Mouse (Mus musculus) Muller cell, postnatal 12 days (primary cell): ENCODE results near the gene Gp5.
A peak's percentile ranks its signal among the peaks of the same experiment; 100 is the strongest.
"Not testable (repeated sequence)": the region's sequence is repeated elsewhere in the genome, so short reads cannot be mapped to it uniquely, and the experiment has no call there.

Experiments used
- DNase-seq: peaks from one replicate; pipeline ENCODE4 v3.0.0-alpha.2; 2015; ENCODE audit errors: inconsistent ontology term

Gp5 gene

GRCm38 (mm10) chr16:30310647-30311046, at the start of gene Gp5:
Gp5 (minus strand) TSS chr16:30310779.
- DNase-seq: no peak

- DNase-seq: not testable (repeated sequence)
Observed at GRCm38 (mm10) chr16:30353489-30353888, 42.9 kb upstream of the Gp5 start.

GRCm38 (mm10) chr16:30314236-30314635, 3.7 kb upstream of the Gp5 start:
- DNase-seq: peak; percentile 17

- no peak for DNase-seq
Observed at GRCm38 (mm10) chr16:30310171-30310515, 436 bp downstream of the Gp5 start.

GRCm38 (mm10) chr16:30309395-30310170, 996 bp downstream of the Gp5 start:
- DNase-seq: peak; percentile 17

GRCm38 (mm10) chr16:30308616-30309394, 1.8 kb downstream of the Gp5 start:
- peak; percentile 54 for DNase-seq

- DNase-seq: no peak
Observed at GRCm38 (mm10) chr16:30307961-30308615, 2.5 kb downstream of the Gp5 start.

GRCm38 (mm10) chr16:30307306-30307705, 3.3 kb downstream of the Gp5 start:
- DNase-seq: no peak

GRCm38 (mm10) chr16:30306102-30306501, 4.5 kb downstream of the Gp5 start:
- no peak for DNase-seq

- no peak for DNase-seq
Observed at GRCm38 (mm10) chr16:30304236-30304635, 6.3 kb downstream of the Gp5 start.

- no peak for DNase-seq
Observed at GRCm38 (mm10) chr16:30303411-30303810, 7.2 kb downstream of the Gp5 start.

- no peak for DNase-seq
Observed at GRCm38 (mm10) chr16:30302686-30303085, 7.9 kb downstream of the Gp5 start.

GRCm38 (mm10) chr16:30299711-30300277, 10.8 kb downstream of the Gp5 start:
- DNase-seq: no peak

GRCm38 (mm10) chr16:30297450-30297849, 13.1 kb downstream of the Gp5 start:
- no peak for DNase-seq

- no peak for DNase-seq
Observed at GRCm38 (mm10) chr16:30296601-30297275, 13.8 kb downstream of the Gp5 start.

GRCm38 (mm10) chr16:30295106-30295505, 15.5 kb downstream of the Gp5 start:
- DNase-seq: no peak

- DNase-seq: no peak
Observed at GRCm38 (mm10) chr16:30290436-30290835, 20.1 kb downstream of the Gp5 start.

- DNase-seq: no peak
Observed at GRCm38 (mm10) chr16:30285701-30286100, 24.9 kb downstream of the Gp5 start.

GRCm38 (mm10) chr16:30283743-30284337, 26.7 kb downstream of the Gp5 start:
- DNase-seq: peak; percentile 66

GRCm38 (mm10) chr16:30282844-30283495, 27.6 kb downstream of the Gp5 start, which contains the start of gene Lrrc15:
Lrrc15 (minus strand) TSS chr16:30283256.
- peak; percentile 55 for DNase-seq
